Mouse (Mus musculus): Measurements from ENCODE around the gene Syt8. TPM values are rescaled to one million over a fixed set of nuclear protein-coding genes. Genes with fewer than 3 reads are reported as not detected.

Syt8 gene
- polyA plus RNA-seq (2015; fragmentation: Nextera tagmentation; extraction: Ambion mirVana), result 5.4 and 5.6 TPM in 2 replicates

DNA sequence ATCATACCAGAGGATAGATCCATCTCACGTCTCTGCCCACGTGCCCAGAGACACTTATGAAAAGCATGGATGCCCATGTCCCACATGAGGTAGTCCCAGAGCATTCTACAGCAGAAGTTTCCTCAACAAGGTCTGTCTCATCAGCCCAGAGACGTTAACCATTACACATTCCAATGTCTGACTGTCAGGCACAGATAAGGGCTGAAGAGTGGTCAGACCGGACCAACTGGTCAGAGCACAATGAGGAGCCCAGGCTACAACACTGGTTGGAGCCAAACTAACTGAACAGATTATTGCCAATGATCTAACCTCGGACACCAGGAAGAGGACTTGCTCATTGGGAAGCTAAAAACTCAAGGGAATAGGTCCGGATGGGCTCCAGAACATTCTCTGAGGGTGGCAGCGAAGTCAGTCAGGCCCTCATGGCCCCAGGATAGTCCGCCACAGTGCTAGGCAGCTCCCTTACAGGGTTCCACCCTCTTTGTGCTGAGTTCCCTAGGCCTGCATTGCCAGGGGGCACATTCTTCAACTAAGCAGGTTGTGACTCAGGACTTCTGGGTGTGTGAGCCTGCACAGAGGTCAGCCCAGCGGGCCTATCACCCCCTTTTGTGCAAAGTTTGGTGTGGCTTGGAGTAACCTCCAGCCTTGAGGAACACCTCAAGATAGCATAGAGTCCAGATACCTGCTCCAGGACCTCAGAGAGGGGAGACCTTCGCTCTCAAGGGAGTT lies at the start of gene Syt8:
Gene Syt8, plus strand, starts transcription at position 714 of the 729 bp plus-strand sequence.
- no peaks in the 10 kb centered on the region for H3K36me3 ChIP-seq

GRCm38 (mm10) chr7:142385742-142386403 lies 48.8 kb upstream of the Syt8 start:
- 84% methylated on average over 3 of the region's 3 CpGs for WGBS
- no peak for ATAC-seq
- Histone ChIP-seq H3K9ac (peak overlapping the region; percentile 76; the same call in 1 of the 2 replicates), H3K4me3 (replicated peaks) (peak overlapping the region; percentile 82), H3K4me1 (replicated peaks) (peaks cover 17% of the 10 kb centered on the region), H3K27ac (no peak overlapping the region), H3K9me3 (no peaks in the 10 kb centered on the region), H3K36me3 (peaks cover 30% of the 10 kb centered on the region), H3K27me3 (replicated peaks) (no peaks in the 10 kb centered on the region), H3K4me2 (replicated peaks) (peak overlapping the region; percentile 85)

More for the DNA sequence above, at the start of gene Syt8:
- H3K9me3 ChIP-seq, result no peaks in the 10 kb centered on the region
- no peaks in the 10 kb centered on the region for H3K27me3 ChIP-seq (replicated peaks)
- H3K27ac ChIP-seq, result peak within 1 kb of the TSS; percentile 57
- H3K4me1 ChIP-seq (replicated peaks), result peaks cover 34% of the 10 kb centered on the region
- no peak within 1 kb of the TSS for H3K4me3 ChIP-seq (replicated peaks)
- ATAC-seq, result peak; percentile 84
- peak within 1 kb of the TSS; percentile 44 for H3K9ac ChIP-seq
- 72% methylated on average over 10 of the region's 10 CpGs for WGBS
- H3K4me2 ChIP-seq (replicated peaks), result peak within 1 kb of the TSS; percentile 36; the same call in 1 of the 2 replicates

DNA sequence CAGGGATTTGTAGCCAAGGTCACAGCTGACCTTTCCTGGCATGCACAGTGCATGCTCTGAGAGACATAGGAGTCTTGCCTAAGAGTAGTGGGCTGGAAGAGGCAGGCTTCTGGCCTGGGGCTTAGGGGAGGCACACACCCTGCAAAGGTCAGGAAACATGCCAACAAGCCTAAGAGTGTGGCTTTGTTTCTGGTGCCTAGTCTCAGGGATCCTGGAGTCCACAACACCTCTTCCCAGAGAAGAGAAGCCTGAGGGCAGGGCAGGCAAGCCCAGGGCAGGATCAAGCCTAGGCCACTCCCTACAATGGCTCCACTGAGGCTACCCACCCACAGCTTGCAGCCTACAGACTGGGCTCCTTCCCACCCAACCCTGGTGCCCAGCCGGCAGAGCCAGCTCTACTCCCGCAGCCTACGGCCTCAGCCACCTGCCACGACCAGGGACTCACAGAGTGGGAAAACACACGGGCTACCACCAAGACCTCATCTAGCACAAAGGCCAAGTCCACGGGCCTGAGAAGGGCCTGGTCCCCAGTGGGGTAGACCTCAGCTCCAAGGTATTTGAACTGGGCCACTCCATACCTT lies 47.9 kb upstream of the Syt8 start:
- 0 out of 2 replicates have a peak overlapping the region, but pooled peaks have one; percentile 32 for H3K27ac ChIP-seq
- H3K27me3 ChIP-seq (replicated peaks), result no peaks in the 10 kb centered on the region
- peaks cover 26% of the 10 kb centered on the region for H3K36me3 ChIP-seq
- peak overlapping the region; percentile 82 for H3K4me3 ChIP-seq (replicated peaks)
- peak overlapping the region; percentile 76 for H3K9ac ChIP-seq
- no peaks in the 10 kb centered on the region for H3K9me3 ChIP-seq
- ATAC-seq, result peak; percentile 23; the same call in 1 of the 2 replicates
- peak overlapping the region; percentile 85 for H3K4me2 ChIP-seq (replicated peaks)
- peaks cover 17% of the 10 kb centered on the region for H3K4me1 ChIP-seq (replicated peaks)
- WGBS, result 46% methylated on average over 6 of the region's 6 CpGs

GRCm38 (mm10) chr7:142387419-142388148 lies 47.1 kb upstream of the Syt8 start, which contains the start of gene Ctsd:
TSS of gene Ctsd (minus strand) at chr7:142388038.
- under 1% methylated on average over 55 of the region's 55 CpGs for WGBS
- peak; percentile 98 for ATAC-seq
- Histone ChIP-seq H3K9ac (peak within 1 kb of the TSS; percentile 76), H3K4me2 (replicated peaks) (peak within 1 kb of the TSS; percentile 85), H3K4me3 (replicated peaks) (peak within 1 kb of the TSS; percentile 82), H3K27me3 (replicated peaks) (no peaks in the 10 kb centered on the region), H3K9me3 (no peaks in the 10 kb centered on the region), H3K27ac (peak within 1 kb of the TSS; percentile 73), H3K4me1 (replicated peaks) (peaks cover 17% of the 10 kb centered on the region), H3K36me3 (peaks cover 19% of the 10 kb centered on the region)

DNA sequence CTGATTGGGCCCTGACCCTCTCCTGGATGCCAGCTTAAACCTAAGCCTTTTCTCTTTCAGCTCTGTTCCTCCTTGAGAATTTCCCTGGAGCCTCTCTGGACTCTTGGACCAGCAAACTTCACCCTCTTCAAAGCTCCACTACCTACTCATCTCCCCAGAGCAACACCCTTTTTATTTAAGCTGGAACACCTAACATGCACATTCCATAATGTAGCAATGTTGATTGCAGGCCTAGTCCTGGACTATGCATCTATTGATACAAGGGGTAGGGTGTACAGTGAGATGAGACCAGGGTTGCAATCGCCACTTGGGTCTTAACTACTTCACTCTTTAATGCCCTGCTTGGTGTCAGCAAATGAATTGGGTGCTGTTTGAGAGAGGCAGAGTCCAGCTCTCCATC lies 46.5 kb upstream of the Syt8 start:
- peak overlapping the region; percentile 85 for H3K4me2 ChIP-seq (replicated peaks)
- no peak overlapping the region for H3K9ac ChIP-seq
- peaks cover 17% of the 10 kb centered on the region for H3K4me1 ChIP-seq (replicated peaks)
- ATAC-seq, result no peak
- WGBS, result 93% methylated on average over 1 of the region's 1 CpGs
- H3K27ac ChIP-seq, result peak overlapping the region; percentile 57
- H3K4me3 ChIP-seq (replicated peaks), result peak overlapping the region; percentile 82
- no peaks in the 10 kb centered on the region for H3K27me3 ChIP-seq (replicated peaks)
- H3K36me3 ChIP-seq, result peaks cover 15% of the 10 kb centered on the region
- no peaks in the 10 kb centered on the region for H3K9me3 ChIP-seq

GRCm38 (mm10) chr7:142388740-142389139 lies 45.9 kb upstream of the Syt8 start:
- H3K36me3 ChIP-seq, result peaks cover 11% of the 10 kb centered on the region
- no peaks in the 10 kb centered on the region for H3K27me3 ChIP-seq (replicated peaks)
- ATAC-seq, result no peak
- peaks cover 17% of the 10 kb centered on the region for H3K4me1 ChIP-seq (replicated peaks)
- H3K9ac ChIP-seq, result no peak overlapping the region
- no peak overlapping the region for H3K27ac ChIP-seq
- no peaks in the 10 kb centered on the region for H3K9me3 ChIP-seq
- no peak overlapping the region for H3K4me2 ChIP-seq (replicated peaks)
- no peak overlapping the region for H3K4me3 ChIP-seq (replicated peaks)
- WGBS, result 90% methylated on average over 2 of the region's 2 CpGs

- Histone ChIP-seq H3K4me3 (replicated peaks) (no peak overlapping the region), H3K27me3 (replicated peaks) (no peaks in the 10 kb centered on the region), H3K9me3 (no peaks in the 10 kb centered on the region), H3K36me3 (peaks cover 2% of the 10 kb centered on the region; the same call in 1 of the 2 replicates), H3K9ac (no peak overlapping the region), H3K27ac (no peak overlapping the region), H3K4me2 (replicated peaks) (no peak overlapping the region), H3K4me1 (replicated peaks) (peaks cover 17% of the 10 kb centered on the region)
- WGBS, result 81% methylated on average over 3 of the region's 3 CpGs
- no peak for ATAC-seq
Observed at GRCm38 (mm10) chr7:142389961-142390650, 44.5 kb upstream of the Syt8 start.

GRCm38 (mm10) chr7:142391108-142391507 lies 43.5 kb upstream of the Syt8 start:
- H3K36me3 ChIP-seq, result no peaks in the 10 kb centered on the region
- H3K4me3 ChIP-seq (replicated peaks), result no peak overlapping the region
- H3K27ac ChIP-seq, result no peak overlapping the region
- H3K27me3 ChIP-seq (replicated peaks), result no peaks in the 10 kb centered on the region
- no peak for ATAC-seq
- H3K9me3 ChIP-seq, result no peaks in the 10 kb centered on the region
- 74% methylated on average over 3 of the region's 3 CpGs for WGBS
- H3K4me1 ChIP-seq (replicated peaks), result peaks cover 10% of the 10 kb centered on the region
- no peak overlapping the region for H3K9ac ChIP-seq
- no peak overlapping the region for H3K4me2 ChIP-seq (replicated peaks)

DNA sequence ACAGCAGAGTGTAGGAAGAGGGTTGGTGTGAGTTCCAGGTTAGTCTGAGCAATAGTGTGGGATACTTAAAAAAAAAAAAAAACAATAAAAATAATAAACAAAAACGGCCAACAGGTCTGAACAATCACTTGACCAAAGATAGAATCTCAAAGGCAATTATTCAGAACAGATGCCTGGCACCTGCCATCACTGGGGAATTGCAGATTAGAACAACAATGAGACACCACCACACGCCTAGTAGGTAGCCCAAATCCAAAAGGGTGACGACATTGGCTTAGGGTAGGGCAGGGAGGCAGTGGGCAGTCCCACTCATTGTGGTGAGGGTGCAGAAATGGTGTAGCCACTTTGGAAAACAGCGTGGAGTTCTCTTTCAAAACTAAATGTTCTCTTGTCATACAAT lies 43.0 kb upstream of the Syt8 start:
- no peak for ATAC-seq
- no peak overlapping the region for H3K9ac ChIP-seq
- 71% methylated on average over 4 of the region's 4 CpGs for WGBS
- no peak overlapping the region for H3K27ac ChIP-seq
- H3K4me3 ChIP-seq (replicated peaks), result no peak overlapping the region
- H3K27me3 ChIP-seq (replicated peaks), result no peaks in the 10 kb centered on the region
- no peaks in the 10 kb centered on the region for H3K36me3 ChIP-seq
- peaks cover 5% of the 10 kb centered on the region for H3K4me1 ChIP-seq (replicated peaks)
- H3K9me3 ChIP-seq, result no peaks in the 10 kb centered on the region
- H3K4me2 ChIP-seq (replicated peaks), result no peak overlapping the region

- WGBS, result 30% methylated on average over 4 of the region's 4 CpGs
- Histone ChIP-seq H3K27ac (no peak overlapping the region), H3K27me3 (replicated peaks) (no peaks in the 10 kb centered on the region), H3K4me2 (replicated peaks) (no peak overlapping the region), H3K4me3 (replicated peaks) (no peak overlapping the region), H3K9ac (no peak overlapping the region), H3K36me3 (no peaks in the 10 kb centered on the region), H3K9me3 (no peaks in the 10 kb centered on the region), H3K4me1 (replicated peaks) (no peaks in the 10 kb centered on the region; the same call in 1 of the 2 replicates)
- peak; percentile 50 for ATAC-seq
Observed at GRCm38 (mm10) chr7:142393191-142393590, 41.5 kb upstream of the Syt8 start.

All from intestine, embryonic 15.5 days (tissue).